Comparison of ENCODE assay signal across 8 mouse cellular contexts in genomic region chr10:29338355-29339056, GRCm38 (mm10). TPM values are rescaled to one million over a fixed set of nuclear protein-coding genes. Genes with fewer than 3 reads are reported as not detected.
DNase-seq lines count a peak whose midpoint lies in the region; ATAC-seq and TF ChIP-seq lines count a peak whose summit lies in the region.

No protein-coding gene starts in this region.

- no peaks in the 10 kb centered on the region for H3K36me3 ChIP-seq in embryonic facial prominence, embryonic 11.5 days (replicated peaks; ENCODE audit: control insufficient read depth, insufficient read depth, low read depth, low read length)
- H3K36me3 ChIP-seq in hindbrain, embryonic 16.5 days (ENCODE audit: control insufficient read depth, insufficient read depth, low read length): no peaks in the 10 kb centered on the region; the same call in 1 of the 2 replicates

- H3K4me3 ChIP-seq in embryonic facial prominence, embryonic 11.5 days (ENCODE audit: low read depth, low read length): no peak overlapping the region
- no peak overlapping the region for H3K4me3 ChIP-seq in hindbrain, embryonic 16.5 days (ENCODE audit: low read length)
- H3K4me3 ChIP-seq in left cerebral cortex, adult 2 months: no peak overlapping the region

- intact Hi-C loops in left cerebral cortex, adult 2 months (cut with DNase I): loop anchor here (5.0 kb wide), 1 partner anchor 251 kb away; no protein-coding TSS in a partner anchor

- no peaks in the 10 kb centered on the region for H3K27me3 ChIP-seq in embryonic facial prominence, embryonic 11.5 days (ENCODE audit: control insufficient read depth, insufficient read depth, low read length)
- no peaks in the 10 kb centered on the region for H3K27me3 ChIP-seq in hindbrain, embryonic 16.5 days (replicated peaks; ENCODE audit: control insufficient read depth, insufficient read depth, low read length)

- TF ChIP-seq CTCF in left cerebral cortex, adult 2 months (IDR thresholded peaks at IDR 0.05): peak; percentile 87

- no peak overlapping the region for H3K9ac ChIP-seq in embryonic facial prominence, embryonic 11.5 days (replicated peaks; ENCODE audit: low read length)
- H3K9ac ChIP-seq in hindbrain, embryonic 16.5 days (ENCODE audit: low read depth, low read length): no peak overlapping the region

- no peak for ATAC-seq in embryonic facial prominence, embryonic 11.5 days (replicated peaks; ENCODE audit: insufficient number of reproducible peaks, low FRiP score, low TSS enrichment, low read depth)
- peak; percentile 71; the same call in 1 of the 2 replicates for ATAC-seq in hindbrain, embryonic 16.5 days
- peak; percentile 79; the same call in 1 of the 2 replicates for ATAC-seq in monocyte, adult 5-6 weeks (replicated peaks; ENCODE audit: insufficient number of reproducible peaks, low FRiP score, low TSS enrichment, poor library complexity, severe bottlenecking)

- H3K4me2 ChIP-seq in embryonic facial prominence, embryonic 11.5 days (ENCODE audit: low read depth, low read length): no peak overlapping the region
- H3K4me2 ChIP-seq in hindbrain, embryonic 16.5 days (ENCODE audit: low read length): no peak overlapping the region

- no peaks in the 10 kb centered on the region for H3K4me1 ChIP-seq in embryonic facial prominence, embryonic 11.5 days (ENCODE audit: control insufficient read depth, insufficient read depth, low read length)
- no peaks in the 10 kb centered on the region for H3K4me1 ChIP-seq in hindbrain, embryonic 16.5 days (ENCODE audit: control insufficient read depth, insufficient read depth, low read depth, low read length)

- DNase-seq in ovary, postnatal 14 days (ENCODE audit: low spot score): peak; percentile 46
- no peak for DNase-seq in ovary, adult 18-20 months (ENCODE audit: low spot score)
- DNase-seq in adrenal gland, postnatal 36 days: peak; percentile 51 to 73
- DNase-seq in embryonic facial prominence, embryonic 11.5 days (ENCODE audit: low spot score): peak; percentile 84
- DNase-seq in left cerebral cortex, adult 2 months (ENCODE audit: extremely low spot score in 1 of 2, low spot score in 2 of 2): peak; percentile 65 to 67
- peak; percentile 6 to 22 for DNase-seq in thymus, adult 18-20 months

- H3K9me3 ChIP-seq in embryonic facial prominence, embryonic 11.5 days (replicated peaks; ENCODE audit: control insufficient read depth, low read length): no peaks in the 10 kb centered on the region
- H3K9me3 ChIP-seq in hindbrain, embryonic 16.5 days (ENCODE audit: control insufficient read depth, low read length): no peaks in the 10 kb centered on the region

- H3K27ac ChIP-seq in embryonic facial prominence, embryonic 11.5 days (replicated peaks; ENCODE audit: low read depth, low read length): no peak overlapping the region
- no peak overlapping the region for H3K27ac ChIP-seq in hindbrain, embryonic 16.5 days (ENCODE audit: low read depth, low read length)
- no peak overlapping the region for H3K27ac ChIP-seq in left cerebral cortex, adult 2 months

- WGBS in embryonic facial prominence, embryonic 11.5 days: 50% methylated on average over 4 of the region's 4 CpGs
- WGBS in hindbrain, embryonic 16.5 days: 50% methylated on average over 4 of the region's 4 CpGs

RNA-seq across cellular contexts. Expression of gene Rnf146, which starts 23.7 kb away (rescaled TPM):
- 10 to 100 TPM; 52.0 to 52.3 TPM for total RNA-seq in adrenal gland, postnatal 36 days (2021)
- 54.1 and 59.3 TPM in 2 replicates for polyA plus RNA-seq in embryonic facial prominence, embryonic 11.5 days (2014; fragmentation: Nextera tagmentation; extraction: Ambion mirVana)
- polyA plus RNA-seq in hindbrain, embryonic 16.5 days (2015; fragmentation: Nextera tagmentation; extraction: Ambion mirVana): 78.9 and 83.9 TPM in 2 replicates
- 100 to 1,000 TPM in 1 of 2 experiments, 10 to 100 TPM in 1; 88.0 to 103 TPM for total RNA-seq in left cerebral cortex, adult 2 months (2021)
- 99.8 to 109 TPM (median 101 TPM) in 3 replicates for total RNA-seq in monocyte, adult 5-6 weeks (2017)

RNA-seq across cellular contexts. Expression of gene Echdc1, which starts 25.5 kb away (rescaled TPM):
- 100 to 1,000 TPM; 131 to 149 TPM for total RNA-seq in adrenal gland, postnatal 36 days (2021)
- polyA plus RNA-seq in embryonic facial prominence, embryonic 11.5 days (2014; fragmentation: Nextera tagmentation; extraction: Ambion mirVana): 24.8 and 24.9 TPM in 2 replicates
- polyA plus RNA-seq in hindbrain, embryonic 16.5 days (2015; fragmentation: Nextera tagmentation; extraction: Ambion mirVana): 35.5 and 37.9 TPM in 2 replicates
- 10 to 100 TPM; 24.6 to 28.1 TPM for total RNA-seq in left cerebral cortex, adult 2 months (2021)
- total RNA-seq in monocyte, adult 5-6 weeks (2017): 5.8 to 13.7 TPM (median 11.4 TPM) in 3 replicates
